Mouse (Mus musculus) intestine, embryonic 16.5 days (tissue): ENCODE data around the gene Sept10. TPM values are rescaled to one million over a fixed set of nuclear protein-coding genes. Genes with fewer than 3 reads are reported as not detected.

Experiments
- ATAC-seq: fragments of 200-750 bp; cut with Nextera tagmentation; 2 replicates; pipeline ENCODE4 v1.8.0; 2017; ENCODE audit warnings: moderate TSS enrichment, moderate library complexity
- H3K27ac ChIP-seq: fragments of 300-500 bp; sonication (generic); 2 replicates; pipeline ENCODE4 v1.5.1; 2014; ENCODE audit warnings: mild to moderate bottlenecking, low read length
- H3K27me3 ChIP-seq: fragments of 300-500 bp; sonication (generic); replicated peaks from 2 replicates; pipeline ENCODE4 v1.6.1; 2014; ENCODE audit warnings: low read length, control low read depth, mixed read lengths; ENCODE audit not compliant: control insufficient read depth, insufficient read depth
- H3K36me3 ChIP-seq: fragments of 300-500 bp; sonication (generic); 2 replicates; pipeline ENCODE4 v1.6.1; 2014; ENCODE audit warnings: low read length, control low read depth; ENCODE audit not compliant: control insufficient read depth, insufficient read depth
- H3K4me1 ChIP-seq: fragments of 300-500 bp; sonication (generic); 2 replicates; pipeline ENCODE4 v1.6.1; 2014; ENCODE audit warnings: low read length, control low read depth, mixed read lengths; ENCODE audit not compliant: control insufficient read depth, insufficient read depth
- H3K4me2 ChIP-seq: fragments of 300-500 bp; sonication (generic); 2 replicates; pipeline ENCODE4 v1.6.1; 2014; ENCODE audit warnings: low read depth, low read length, control low read depth
- H3K4me3 ChIP-seq: fragments of 300-500 bp; sonication (generic); 2 replicates; pipeline ENCODE4 v1.5.1; 2014; ENCODE audit warnings: mild to moderate bottlenecking, low read length
- H3K9ac ChIP-seq: fragments of 300-500 bp; sonication (generic); 2 replicates; pipeline ENCODE4 v1.6.1; 2014; ENCODE audit warnings: low read depth, low read length
- H3K9me3 ChIP-seq: fragments of 300-500 bp; sonication (generic); 2 replicates; pipeline ENCODE4 v1.6.1; 2016; ENCODE audit warnings: low read length, control low read depth; ENCODE audit not compliant: control insufficient read depth
- WGBS: fragments of 180-500 bp; shearing (Covaris S2); extraction: QIAGEN DNeasy Blood & Tissue Kit; methylation state at CpG from one replicate; pipeline ENCODE4 v1.1.7; 2014; 5-methylcytosine and 5-hydroxymethylcytosine counted together
- polyA plus RNA-seq: library from polyadenylated mRNA; unstranded; fragments of >200 nt; fragmentation: Nextera tagmentation; extraction: Ambion mirVana; gene quantifications from 2 replicates; pipeline ENCODE4 v1.2.1, GENCODE M21; 2015

Gene Sept10
- polyA plus RNA-seq, 1 experiment from 2014 or later: 24.6 TPM

DNA sequence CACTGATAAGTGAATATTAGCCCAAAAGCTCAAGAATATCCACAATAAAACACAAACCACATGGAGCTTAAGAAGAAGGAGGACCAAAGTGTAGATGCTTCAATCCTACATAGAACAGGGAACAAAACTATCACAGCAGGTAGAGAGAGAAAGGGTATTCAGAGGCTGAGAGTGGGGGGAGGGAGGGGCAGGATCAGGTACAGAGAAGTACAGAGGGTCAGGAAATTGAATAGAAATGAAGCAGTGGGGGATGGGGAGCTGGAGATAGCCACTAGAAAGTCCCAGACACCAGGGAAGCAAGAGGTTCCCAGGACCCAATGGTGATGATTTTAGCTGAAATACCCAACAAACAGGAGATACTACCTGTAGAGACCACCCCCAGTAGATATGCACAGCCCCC, 21.6 kb downstream of the Sept10 start:
- Histone ChIP-seq H3K9me3 (no peaks in the 10 kb centered on the region), H3K9ac (no peak overlapping the region), H3K27me3 (no peaks in the 10 kb centered on the region), H3K4me1 (peaks cover under 1% of the 10 kb centered on the region; the same call in 1 of the 2 replicates), H3K4me3 (no peak overlapping the region), H3K36me3 (no peaks in the 10 kb centered on the region), H3K27ac (no peak overlapping the region), H3K4me2 (no peak overlapping the region)
- ATAC-seq: no peak

DNA sequence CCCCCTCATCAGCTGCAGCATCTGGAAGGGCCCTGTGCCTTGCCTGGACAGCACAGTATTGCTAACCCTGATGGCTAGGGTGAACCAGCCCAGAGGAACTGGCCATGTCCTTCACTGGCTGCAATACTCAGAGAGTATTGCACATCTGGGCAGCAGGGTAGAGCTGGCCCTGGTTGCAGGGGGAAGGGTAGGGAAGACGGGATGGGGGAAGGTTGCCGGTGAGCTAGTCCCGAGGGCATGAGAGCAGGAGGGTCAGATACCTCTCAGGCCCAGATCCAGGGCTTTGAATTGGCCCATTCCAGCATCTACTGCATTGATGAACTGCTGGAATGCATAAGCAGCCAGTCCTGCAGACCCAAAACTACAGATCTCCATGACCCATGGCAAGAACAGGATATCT, 24.9 kb downstream of the Sept10 start:
- no peak for ATAC-seq
- 91% methylated on average over 3 of the region's 3 CpGs for WGBS
- Histone ChIP-seq H3K36me3 (no peaks in the 10 kb centered on the region), H3K4me3 (no peak overlapping the region), H3K4me1 (peaks cover 2% of the 10 kb centered on the region; the same call in 1 of the 2 replicates), H3K9me3 (no peaks in the 10 kb centered on the region), H3K4me2 (no peak overlapping the region), H3K27ac (no peak overlapping the region), H3K9ac (no peak overlapping the region), H3K27me3 (no peaks in the 10 kb centered on the region)

DNA sequence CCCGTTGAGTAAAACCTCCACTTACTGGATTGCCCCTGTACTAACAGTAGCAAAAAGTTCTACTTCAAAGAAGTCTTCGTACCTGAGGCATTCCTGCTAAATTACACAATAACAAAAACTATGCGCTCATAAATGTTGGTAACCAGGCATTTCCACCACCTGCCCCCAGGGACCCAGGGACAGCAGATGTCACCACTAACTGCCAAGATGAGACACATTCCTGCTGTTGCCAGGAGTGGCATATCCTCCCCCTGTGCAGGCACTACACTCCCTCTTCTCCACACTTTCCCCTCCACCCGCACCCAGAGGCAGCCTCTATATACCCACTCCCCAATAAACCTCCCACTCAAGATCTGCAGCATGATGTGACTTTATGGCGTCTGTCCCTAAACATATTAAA, 26.8 kb downstream of the Sept10 start:
- Histone ChIP-seq H3K4me2 (no peak overlapping the region), H3K4me3 (no peak overlapping the region), H3K36me3 (no peaks in the 10 kb centered on the region), H3K9ac (no peak overlapping the region), H3K4me1 (peaks cover 2% of the 10 kb centered on the region; the same call in 1 of the 2 replicates), H3K27me3 (no peaks in the 10 kb centered on the region), H3K9me3 (no peaks in the 10 kb centered on the region), H3K27ac (no peak overlapping the region)
- 63% methylated on average over 5 of the region's 5 CpGs for WGBS
- no peak for ATAC-seq

DNA sequence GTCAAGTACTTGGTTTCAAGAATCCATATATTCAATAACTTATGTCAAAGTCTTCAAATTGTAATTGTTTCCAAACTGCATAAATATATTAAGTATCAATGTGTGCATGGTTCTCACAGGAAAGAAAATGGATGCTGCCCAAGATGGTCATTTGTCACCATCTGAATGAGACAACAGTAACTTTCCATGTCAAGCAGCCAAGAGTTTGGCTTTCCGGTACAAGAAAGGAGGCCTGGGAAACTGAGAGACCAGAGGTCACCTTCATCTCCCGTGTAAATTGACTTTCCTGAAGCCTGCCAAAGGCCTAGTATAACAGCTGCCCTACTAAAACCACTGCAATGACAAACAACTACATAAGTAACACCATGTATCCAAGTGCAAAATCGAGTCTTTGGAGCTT, 39.3 kb downstream of the Sept10 start:
- H3K9me3 ChIP-seq: no peaks in the 10 kb centered on the region
- whole genome bisulfite sequencing: 76% methylated on average over 3 of the region's 3 CpGs
- no peak overlapping the region for H3K9ac ChIP-seq
- no peaks in the 10 kb centered on the region for H3K27me3 ChIP-seq
- H3K36me3 ChIP-seq: no peaks in the 10 kb centered on the region
- no peak overlapping the region for H3K4me3 ChIP-seq
- no peak overlapping the region for H3K27ac ChIP-seq
- H3K4me2 ChIP-seq: no peak overlapping the region
- H3K4me1 ChIP-seq: no peaks in the 10 kb centered on the region
- no peak for ATAC-seq

DNA sequence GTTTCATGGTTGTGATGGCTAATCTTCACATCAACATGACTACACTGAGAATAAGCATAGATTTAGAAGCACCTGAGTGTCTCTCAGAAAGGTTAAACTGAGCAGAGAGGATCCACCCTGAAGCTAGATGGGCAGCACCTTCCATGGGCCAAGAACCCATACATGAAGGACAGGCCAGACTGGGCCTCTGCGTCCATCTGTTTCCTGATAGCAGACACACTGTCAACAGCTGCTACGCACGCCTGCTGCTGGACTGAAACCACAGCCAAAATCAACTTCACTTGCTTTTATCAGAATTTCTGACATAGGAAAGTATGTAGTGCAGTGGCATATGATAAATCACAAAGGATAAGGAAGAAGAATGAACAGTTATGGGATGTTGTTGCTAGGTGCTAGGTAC, 42.0 kb downstream of the Sept10 start:
- no peaks in the 10 kb centered on the region for H3K4me1 ChIP-seq
- no peak overlapping the region for H3K9ac ChIP-seq
- H3K9me3 ChIP-seq: no peaks in the 10 kb centered on the region
- no peak for ATAC-seq
- H3K27me3 ChIP-seq: no peaks in the 10 kb centered on the region
- WGBS: 74% methylated on average over 3 of the region's 3 CpGs
- H3K27ac ChIP-seq: no peak overlapping the region
- H3K4me2 ChIP-seq: no peak overlapping the region
- no peaks in the 10 kb centered on the region for H3K36me3 ChIP-seq
- H3K4me3 ChIP-seq: no peak overlapping the region

DNA sequence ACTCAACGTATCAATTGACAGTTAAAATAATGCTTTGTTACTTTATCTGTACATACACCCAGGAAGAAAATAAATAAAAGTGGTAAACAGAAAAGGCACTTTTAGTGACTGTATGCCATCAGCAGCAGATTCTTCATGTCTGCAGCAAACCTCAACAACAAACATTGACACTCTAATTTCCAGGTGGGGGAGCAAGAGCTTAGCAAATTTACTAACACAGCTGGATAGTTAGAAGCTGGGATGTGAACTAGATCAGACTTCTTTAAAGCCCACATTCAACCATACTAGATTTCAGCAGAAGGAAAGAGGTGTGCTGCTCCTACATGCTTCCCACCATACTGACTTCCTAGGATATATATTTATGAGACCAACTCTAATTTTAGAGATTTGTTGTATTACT, 49.1 kb downstream of the Sept10 start:
- no peak overlapping the region for H3K27ac ChIP-seq
- H3K27me3 ChIP-seq: no peaks in the 10 kb centered on the region
- no peak overlapping the region for H3K9ac ChIP-seq
- H3K4me1 ChIP-seq: no peaks in the 10 kb centered on the region
- H3K9me3 ChIP-seq: no peaks in the 10 kb centered on the region
- H3K36me3 ChIP-seq: no peaks in the 10 kb centered on the region
- no peak for ATAC-seq
- H3K4me2 ChIP-seq: no peak overlapping the region
- no peak overlapping the region for H3K4me3 ChIP-seq
- 72% methylated on average over 1 of the region's 1 CpGs for WGBS

DNA sequence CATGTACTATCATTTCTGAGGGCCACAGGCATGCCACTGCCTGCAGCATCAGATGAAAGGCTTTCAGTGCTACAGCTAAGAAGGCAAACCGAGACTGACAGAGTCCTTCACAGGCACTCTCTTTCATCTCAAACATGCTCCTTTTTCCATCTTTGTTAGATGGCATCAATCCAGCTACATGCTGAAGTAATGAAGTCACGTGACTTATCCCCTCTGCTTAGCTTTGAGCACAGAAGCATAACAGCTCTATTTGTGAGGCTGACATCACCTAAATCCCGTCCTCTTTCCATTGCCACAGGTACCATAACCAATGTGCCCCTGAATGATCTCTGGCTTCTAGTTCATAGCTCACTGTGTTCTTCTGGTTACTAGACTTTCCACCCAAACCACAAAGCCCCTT, 50.6 kb downstream of the Sept10 start:
- no peak for ATAC-seq
- Histone ChIP-seq H3K9me3 (no peaks in the 10 kb centered on the region), H3K4me2 (no peak overlapping the region), H3K27me3 (no peaks in the 10 kb centered on the region), H3K27ac (no peak overlapping the region), H3K4me1 (no peaks in the 10 kb centered on the region), H3K9ac (no peak overlapping the region), H3K4me3 (no peak overlapping the region), H3K36me3 (no peaks in the 10 kb centered on the region)
- WGBS: 72% methylated on average over 3 of the region's 3 CpGs

DNA sequence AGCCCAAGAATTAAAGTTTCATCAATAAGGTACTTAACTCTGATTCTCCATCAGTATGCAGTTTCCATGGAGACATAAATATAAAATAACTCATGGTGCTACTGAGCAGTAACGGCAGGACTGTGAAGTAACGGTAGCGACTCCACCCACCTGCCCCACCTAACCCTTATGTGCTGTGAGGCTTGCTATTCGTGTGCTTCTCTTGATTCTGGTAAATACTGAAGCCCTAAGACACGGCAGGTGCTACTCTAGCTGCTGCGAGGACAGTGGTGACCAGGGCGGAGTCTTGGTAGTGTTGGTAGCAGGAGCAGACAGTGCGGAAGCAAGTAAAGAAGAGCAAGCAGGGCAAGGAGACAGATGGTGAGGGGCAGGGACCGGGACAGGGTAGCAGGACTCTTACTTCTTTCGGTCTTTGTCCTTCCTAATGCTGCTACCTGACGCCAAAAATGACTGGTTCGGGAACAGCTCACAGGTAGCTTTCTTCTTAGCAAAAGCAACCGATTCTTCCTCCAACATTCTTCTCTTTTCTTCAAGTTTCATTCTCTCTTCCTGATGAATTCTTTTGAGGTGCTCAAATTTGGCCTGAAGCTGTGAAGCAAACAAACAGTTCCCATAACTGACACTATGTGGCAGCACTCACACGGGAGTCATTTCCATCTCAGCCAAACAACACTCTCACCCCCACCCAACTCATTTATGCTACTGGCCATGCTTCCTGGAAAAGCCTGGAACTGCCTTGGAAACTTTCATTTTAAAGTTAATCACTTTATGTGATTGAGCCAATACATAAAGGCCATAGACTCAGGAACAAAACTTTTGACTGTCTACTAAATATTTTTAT, 55.3 kb downstream of the Sept10 start:
- no peak overlapping the region for H3K27ac ChIP-seq
- H3K9ac ChIP-seq: no peak overlapping the region
- H3K4me2 ChIP-seq: no peak overlapping the region
- H3K9me3 ChIP-seq: no peaks in the 10 kb centered on the region
- WGBS: 67% methylated on average over 14 of the region's 14 CpGs
- no peak for ATAC-seq
- H3K36me3 ChIP-seq: no peaks in the 10 kb centered on the region
- H3K27me3 ChIP-seq: no peaks in the 10 kb centered on the region
- no peaks in the 10 kb centered on the region for H3K4me1 ChIP-seq
- H3K4me3 ChIP-seq: no peak overlapping the region

DNA sequence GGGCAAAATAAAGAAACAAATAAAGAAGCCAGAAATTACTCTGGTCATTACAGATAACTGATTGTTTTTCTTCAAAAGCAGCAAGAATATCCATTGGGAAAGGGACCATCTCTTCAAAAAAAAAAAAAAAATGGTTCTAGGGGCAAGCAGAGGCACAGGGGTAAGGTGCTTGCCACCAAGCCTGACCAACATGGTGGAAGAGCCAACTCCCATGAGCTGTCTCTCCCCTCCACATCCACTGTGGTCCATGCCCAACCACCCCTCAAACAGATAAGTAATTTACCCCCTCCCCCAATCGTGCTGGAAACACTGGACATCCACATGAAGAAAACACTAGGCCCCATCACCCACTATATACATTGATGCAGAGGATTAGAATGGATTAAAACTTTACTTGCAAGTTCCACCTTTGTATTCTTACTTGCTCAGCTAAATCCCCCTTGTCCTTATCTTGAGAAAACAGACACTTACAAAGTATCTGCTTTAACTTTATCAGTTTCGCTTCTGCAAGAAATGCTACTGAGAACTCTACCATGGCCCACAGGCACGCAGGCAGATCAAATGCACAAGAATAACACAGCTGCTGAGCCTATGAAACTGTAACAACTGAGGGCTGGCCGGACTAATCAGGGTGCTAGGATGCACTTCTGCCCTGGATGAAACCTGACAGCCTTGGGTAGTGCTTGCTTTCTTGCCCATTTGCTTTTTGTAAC, 59.3 kb downstream of the Sept10 start:
- no peak for ATAC-seq
- no peaks in the 10 kb centered on the region for H3K27me3 ChIP-seq
- H3K36me3 ChIP-seq: no peaks in the 10 kb centered on the region
- H3K9ac ChIP-seq: no peak overlapping the region
- no peak overlapping the region for H3K4me3 ChIP-seq
- no peak overlapping the region for H3K27ac ChIP-seq
- H3K4me1 ChIP-seq: no peaks in the 10 kb centered on the region
- H3K4me2 ChIP-seq: no peak overlapping the region
- H3K9me3 ChIP-seq: no peaks in the 10 kb centered on the region
- WGBS: 59% methylated on average over 4 of the region's 4 CpGs
